Mouse (Mus musculus) limb, embryonic 10.5 days (tissue): Measurements from ENCODE around the gene Uqcr10. TPM values are rescaled to one million over a fixed set of nuclear protein-coding genes. Genes with fewer than 3 reads are reported as not detected.

ENCODE experiments used
- DNase-seq: peaks from one replicate; pipeline ENCODE4 v3.0.0-alpha.2; 2017; ENCODE audit warnings: low spot score
- H3K27ac ChIP-seq: fragments of 300-500 bp; sonication (generic); 2 replicates; pipeline ENCODE4 v1.5.1; 2016; ENCODE audit warnings: mild to moderate bottlenecking
- H3K27me3 ChIP-seq: fragments of 300-500 bp; sonication (generic); 2 replicates; pipeline ENCODE4 v1.6.1; 2016; ENCODE audit warnings: low read depth, mild to moderate bottlenecking; ENCODE audit not compliant: poor library complexity, severe bottlenecking
- H3K36me3 ChIP-seq: fragments of 300-500 bp; sonication (generic); 2 replicates; pipeline ENCODE4 v1.6.1; 2016; ENCODE audit warnings: mild to moderate bottlenecking, moderate library complexity
- H3K4me1 ChIP-seq: fragments of 300-500 bp; sonication (generic); 2 replicates; pipeline ENCODE4 v1.6.1; 2016
- H3K4me3 ChIP-seq: fragments of 300-500 bp; sonication (generic); 2 replicates; pipeline ENCODE4 v1.5.1; 2016; ENCODE audit warnings: mild to moderate bottlenecking, moderate library complexity
- H3K9me3 ChIP-seq: fragments of 300-500 bp; sonication (generic); replicated peaks from 2 replicates; pipeline ENCODE4 v1.6.1; 2016; ENCODE audit warnings: mild to moderate bottlenecking
- WGBS: fragments of 180-500 bp; shearing (Covaris S2); methylation state at CpG from one replicate; pipeline ENCODE4 v1.1.7; 2016; 5-methylcytosine and 5-hydroxymethylcytosine counted together
- polyA plus RNA-seq: library from polyadenylated mRNA; unstranded; fragments of >200 nt; fragmentation: Nextera tagmentation; extraction: Ambion mirVana; gene quantifications from 2 replicates; pipeline ENCODE4 v1.2.1, GENCODE M21; 2016

Gene Uqcr10
- polyA plus RNA-seq, 1 experiment from 2014 or later, result 672 TPM

DNA sequence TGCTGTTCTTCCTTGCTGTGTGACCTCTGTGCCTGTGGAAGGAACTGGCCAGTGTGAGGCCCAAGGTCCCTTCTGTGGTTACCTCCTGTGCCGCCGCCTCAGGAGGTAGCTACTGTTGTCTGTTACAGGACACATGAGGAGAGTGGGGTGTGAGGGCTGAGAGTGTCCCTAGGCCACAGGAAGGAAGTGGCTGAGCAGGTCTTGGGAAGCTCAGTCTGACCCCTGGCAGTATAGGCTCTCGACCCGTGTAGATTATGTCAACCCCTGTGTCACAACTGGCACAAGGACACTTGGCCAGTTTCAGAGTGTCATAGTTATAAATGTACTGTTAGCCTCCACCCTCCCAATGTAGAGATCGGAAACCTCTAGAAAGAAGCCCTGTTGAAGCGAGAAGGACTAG is 20.6 kb downstream of the Uqcr10 start:
- Histone ChIP-seq H3K4me1 (peaks cover 16% of the 10 kb centered on the region), H3K36me3 (peaks cover 60% of the 10 kb centered on the region), H3K9me3 (no peaks in the 10 kb centered on the region), H3K4me3 (no peak overlapping the region), H3K27me3 (no peaks in the 10 kb centered on the region), H3K27ac (no peak overlapping the region)
- 77% methylated on average over 6 of the region's 6 CpGs for WGBS
- DNase-seq, result no peak

DNA sequence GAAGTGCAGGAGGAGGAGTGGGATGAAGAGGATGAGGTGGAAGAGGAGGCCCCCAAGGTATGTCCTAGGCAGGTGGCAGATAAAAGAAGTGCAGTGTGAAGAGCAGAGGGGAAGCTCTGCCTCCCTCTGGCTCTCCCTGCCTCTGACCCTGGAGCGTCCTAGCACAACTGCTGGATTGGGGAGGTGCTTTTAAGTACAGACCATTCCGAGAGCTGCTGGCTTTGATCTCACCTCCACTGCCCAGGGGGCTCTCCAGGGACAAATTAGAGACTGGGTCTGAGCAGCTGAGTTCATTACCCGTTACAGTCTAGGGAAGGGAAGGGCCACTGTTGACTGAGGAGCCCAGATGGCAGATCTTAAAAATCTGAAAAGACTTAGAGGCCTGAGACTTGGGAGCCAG is 24.0 kb downstream of the Uqcr10 start:
- DNase-seq, result no peak
- 12% methylated on average over 3 of the region's 3 CpGs for WGBS
- Histone ChIP-seq H3K27me3 (no peaks in the 10 kb centered on the region), H3K4me3 (no peak overlapping the region), H3K9me3 (no peaks in the 10 kb centered on the region), H3K4me1 (peaks cover 19% of the 10 kb centered on the region), H3K36me3 (peaks cover 86% of the 10 kb centered on the region), H3K27ac (no peak overlapping the region)

GRCm38 (mm10) chr11:4679441-4679832 is 24.7 kb downstream of the Uqcr10 start:
- H3K27me3 ChIP-seq, result no peaks in the 10 kb centered on the region
- peaks cover 88% of the 10 kb centered on the region for H3K36me3 ChIP-seq
- H3K4me1 ChIP-seq, result peaks cover 19% of the 10 kb centered on the region
- H3K4me3 ChIP-seq, result no peak overlapping the region
- 87% methylated on average over 12 of the region's 12 CpGs for WGBS
- no peaks in the 10 kb centered on the region for H3K9me3 ChIP-seq
- DNase-seq, result no peak
- H3K27ac ChIP-seq, result peak overlapping the region; percentile 51; the same call in 1 of the 2 replicates

DNA sequence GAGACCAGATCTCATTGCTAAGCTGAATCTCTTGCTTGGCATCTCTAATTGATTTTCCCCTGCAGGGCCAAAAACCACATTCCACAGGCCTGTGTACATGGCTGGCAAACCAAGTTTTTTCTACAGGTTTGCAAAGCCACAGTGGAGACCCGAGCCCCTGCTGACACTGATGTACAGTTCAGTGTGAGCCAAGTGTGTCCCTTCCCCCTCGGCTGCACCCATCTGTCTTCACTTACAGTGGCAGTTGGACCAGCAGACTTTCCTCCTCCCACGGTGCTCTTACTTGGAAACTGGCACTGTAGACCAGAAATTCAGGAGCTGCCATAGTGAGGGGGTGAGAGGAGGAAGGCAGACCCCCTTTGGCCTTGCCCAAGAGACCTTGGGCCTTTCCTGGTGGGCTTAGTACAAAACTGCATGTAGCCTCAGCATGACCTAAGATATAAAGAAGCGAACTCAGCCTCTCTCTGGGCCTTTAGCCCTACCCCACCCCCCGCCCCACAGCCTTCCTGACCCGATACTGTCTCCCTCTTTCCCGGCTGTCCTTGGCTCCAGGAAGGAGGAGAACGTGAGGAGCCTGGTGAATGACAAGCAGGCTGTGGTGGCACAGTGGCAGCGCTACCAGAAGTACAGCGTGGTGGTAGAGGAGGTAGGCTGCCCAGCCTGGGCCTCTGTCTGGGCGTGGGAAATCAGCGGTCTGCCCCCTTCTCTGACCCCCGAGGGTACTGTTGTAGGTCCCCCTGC is 25.3 kb downstream of the Uqcr10 start:
- Histone ChIP-seq H3K36me3 (peaks cover 85% of the 10 kb centered on the region), H3K4me3 (no peak overlapping the region), H3K27ac (peak overlapping the region; percentile 51; the same call in 1 of the 2 replicates), H3K27me3 (no peaks in the 10 kb centered on the region), H3K4me1 (peaks cover 19% of the 10 kb centered on the region), H3K9me3 (no peaks in the 10 kb centered on the region)
- DNase-seq, result peak; percentile 38
- 60% methylated on average over 13 of the region's 13 CpGs for WGBS

DNA sequence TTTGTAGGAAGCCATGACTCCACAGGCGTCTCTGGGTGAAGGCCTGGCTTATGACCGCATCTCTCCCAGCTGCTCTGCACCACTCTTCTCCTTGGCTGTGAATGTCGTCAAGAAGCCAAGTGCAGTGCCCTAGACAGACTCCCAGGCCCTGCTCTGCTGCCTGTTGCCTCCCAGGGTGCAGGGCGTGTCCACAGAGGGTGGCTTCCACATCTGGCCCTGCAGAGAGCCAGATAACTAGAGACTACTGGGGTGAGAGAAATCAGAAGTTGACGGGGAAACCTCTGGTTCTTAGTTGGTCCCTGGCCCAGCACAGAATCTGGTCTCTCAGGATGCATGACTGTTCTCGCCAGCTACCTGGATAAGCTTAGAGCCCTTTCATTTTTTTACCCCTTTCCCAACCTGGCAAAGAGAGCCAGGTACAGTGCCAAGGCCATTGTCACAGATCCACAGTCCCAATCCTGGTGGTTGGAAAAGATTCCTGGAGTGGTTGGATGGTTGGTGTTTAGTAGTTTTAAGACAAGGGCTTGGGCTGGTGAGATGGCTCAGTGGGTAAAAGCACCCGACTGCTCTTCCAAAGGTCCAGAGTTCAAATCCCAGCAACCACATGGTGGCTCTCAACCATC is 26.8 kb downstream of the Uqcr10 start:
- Histone ChIP-seq H3K36me3 (peaks cover 83% of the 10 kb centered on the region), H3K27ac (no peak overlapping the region), H3K4me1 (peaks cover 19% of the 10 kb centered on the region), H3K27me3 (no peaks in the 10 kb centered on the region), H3K4me3 (no peak overlapping the region), H3K9me3 (no peaks in the 10 kb centered on the region)
- DNase-seq, result no peak
- 83% methylated on average over 7 of the region's 7 CpGs for WGBS

GRCm38 (mm10) chr11:4675693-4676092 is 28.4 kb downstream of the Uqcr10 start:
- Histone ChIP-seq H3K27me3 (no peaks in the 10 kb centered on the region), H3K36me3 (peaks cover 76% of the 10 kb centered on the region), H3K9me3 (no peaks in the 10 kb centered on the region), H3K27ac (no peak overlapping the region), H3K4me1 (peaks cover 19% of the 10 kb centered on the region), H3K4me3 (no peak overlapping the region)
- 96% methylated on average over 6 of the region's 6 CpGs for WGBS
- no peak for DNase-seq

DNA sequence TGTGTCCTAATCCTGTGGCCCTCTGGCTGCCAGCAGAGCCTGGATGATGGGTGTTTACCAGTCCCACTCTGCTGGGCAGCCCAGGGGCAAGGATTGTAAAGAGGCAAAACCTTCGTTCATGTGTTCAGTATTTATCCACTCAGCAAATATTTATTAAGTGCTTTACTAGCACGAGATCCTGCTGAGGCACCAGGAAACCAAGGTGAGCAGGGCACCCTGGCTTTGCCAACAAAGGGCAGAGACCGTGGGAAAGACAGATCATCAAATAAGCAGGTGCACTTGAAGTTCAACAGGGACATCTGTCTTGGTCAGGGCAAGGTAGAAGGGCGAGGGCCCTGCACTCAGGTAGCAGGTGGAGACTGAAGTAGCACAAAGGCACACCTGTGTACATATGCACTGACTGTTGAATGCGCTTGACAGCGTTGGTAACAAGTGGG is 29.0 kb downstream of the Uqcr10 start:
- Histone ChIP-seq H3K9me3 (no peaks in the 10 kb centered on the region), H3K4me3 (no peak overlapping the region), H3K27ac (no peak overlapping the region), H3K36me3 (peaks cover 72% of the 10 kb centered on the region), H3K4me1 (peaks cover 18% of the 10 kb centered on the region), H3K27me3 (no peaks in the 10 kb centered on the region)
- 90% methylated on average over 6 of the region's 6 CpGs for WGBS
- DNase-seq, result no peak

GRCm38 (mm10) chr11:4674593-4674992 is 29.5 kb downstream of the Uqcr10 start:
- DNase-seq, result no peak
- Histone ChIP-seq H3K4me3 (no peak overlapping the region), H3K36me3 (peaks cover 70% of the 10 kb centered on the region), H3K27ac (no peak overlapping the region), H3K4me1 (peaks cover 13% of the 10 kb centered on the region), H3K27me3 (no peaks in the 10 kb centered on the region), H3K9me3 (no peaks in the 10 kb centered on the region)
- WGBS, result 90% methylated on average over 1 of the region's 1 CpGs

DNA sequence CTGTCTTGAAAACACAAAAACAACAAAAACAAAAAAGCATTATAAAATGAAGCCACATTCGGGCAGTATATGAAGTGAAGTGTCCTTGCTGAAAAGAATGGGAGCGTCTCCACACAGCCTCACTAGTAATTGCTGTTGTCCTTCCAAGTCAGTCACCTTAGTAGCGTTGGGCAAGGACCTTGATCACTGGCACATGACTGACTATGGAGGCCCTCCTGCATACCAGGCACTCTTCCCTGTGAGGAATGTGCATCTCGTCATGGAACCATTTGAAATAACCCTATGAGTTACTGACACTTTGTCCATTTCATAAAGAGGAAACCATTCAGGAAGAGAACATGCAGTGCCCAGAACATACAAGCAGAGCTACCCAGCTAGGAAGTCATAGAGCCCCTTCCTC is 32.4 kb downstream of the Uqcr10 start:
- Histone ChIP-seq H3K36me3 (peaks cover 73% of the 10 kb centered on the region), H3K4me3 (no peak overlapping the region), H3K4me1 (no peaks in the 10 kb centered on the region), H3K9me3 (no peaks in the 10 kb centered on the region), H3K27me3 (no peaks in the 10 kb centered on the region), H3K27ac (no peak overlapping the region)
- no peak for DNase-seq
- 92% methylated on average over 4 of the region's 4 CpGs for whole genome bisulfite sequencing

DNA sequence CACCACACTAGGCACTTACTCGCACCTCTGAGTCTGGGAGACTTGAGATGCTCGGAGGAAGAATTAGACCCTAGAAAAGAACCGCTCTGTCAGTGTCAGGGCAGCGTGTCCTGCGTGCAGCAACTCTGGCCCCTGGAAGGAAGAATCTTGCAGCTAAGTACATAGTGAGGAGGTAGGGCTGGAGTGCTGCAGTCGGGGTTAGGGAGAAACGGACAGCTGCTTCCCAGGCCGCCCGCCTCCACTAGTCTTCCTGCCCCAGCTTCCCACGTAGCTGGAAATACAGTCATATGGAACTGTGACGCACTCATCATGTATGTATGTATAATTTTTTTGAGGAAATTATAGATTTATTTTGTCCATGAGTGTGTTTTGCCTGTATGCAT is 41.7 kb downstream of the Uqcr10 start:
- H3K4me1 ChIP-seq, result no peaks in the 10 kb centered on the region
- no peaks in the 10 kb centered on the region for H3K27me3 ChIP-seq
- no peaks in the 10 kb centered on the region for H3K9me3 ChIP-seq
- 92% methylated on average over 11 of the region's 11 CpGs for WGBS
- DNase-seq, result no peak
- H3K36me3 ChIP-seq, result peaks cover 72% of the 10 kb centered on the region
- no peak overlapping the region for H3K27ac ChIP-seq
- H3K4me3 ChIP-seq, result no peak overlapping the region

GRCm38 (mm10) chr11:4661871-4662495 is 42.2 kb downstream of the Uqcr10 start:
- 87% methylated on average over 10 of the region's 10 CpGs for WGBS
- Histone ChIP-seq H3K27ac (no peak overlapping the region), H3K9me3 (no peaks in the 10 kb centered on the region), H3K4me1 (no peaks in the 10 kb centered on the region), H3K4me3 (no peak overlapping the region), H3K27me3 (no peaks in the 10 kb centered on the region), H3K36me3 (peaks cover 69% of the 10 kb centered on the region)
- DNase-seq, result no peak

DNA sequence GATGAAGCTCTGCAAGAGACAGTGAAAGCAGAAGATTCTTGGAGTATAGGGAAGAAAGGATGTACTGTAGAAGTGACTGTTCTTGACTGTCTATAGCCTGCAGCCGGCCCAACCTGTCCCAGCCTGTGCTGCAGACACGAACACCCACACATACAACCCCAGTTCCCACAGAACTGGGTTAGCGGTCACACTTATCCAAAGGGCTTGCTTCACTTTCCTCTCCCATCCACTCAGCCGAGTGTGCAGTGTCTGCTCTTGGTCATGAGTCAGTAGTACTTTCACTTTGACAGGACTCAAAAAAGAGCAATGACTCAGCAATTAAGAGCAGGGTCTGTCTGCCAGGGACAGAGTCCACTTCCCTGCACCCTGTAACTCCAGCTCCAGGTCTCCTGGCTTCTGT is 42.8 kb downstream of the Uqcr10 start:
- WGBS, result 86% methylated on average over 4 of the region's 4 CpGs
- peaks cover 70% of the 10 kb centered on the region for H3K36me3 ChIP-seq

GRCm38 (mm10) chr11:4660309-4661025 is 43.7 kb downstream of the Uqcr10 start:
- Histone ChIP-seq H3K27me3 (no peaks in the 10 kb centered on the region), H3K4me3 (no peak overlapping the region), H3K36me3 (peaks cover 76% of the 10 kb centered on the region), H3K4me1 (no peaks in the 10 kb centered on the region), H3K9me3 (no peaks in the 10 kb centered on the region), H3K27ac (no peak overlapping the region)
- 88% methylated on average over 7 of the region's 7 CpGs for WGBS
- DNase-seq, result no peak

More for the DNA sequence above, 42.8 kb downstream of the Uqcr10 start:
- no peak for DNase-seq
- Histone ChIP-seq H3K27me3 (no peaks in the 10 kb centered on the region), H3K4me3 (no peak overlapping the region), H3K9me3 (no peaks in the 10 kb centered on the region), H3K4me1 (no peaks in the 10 kb centered on the region), H3K27ac (no peak overlapping the region)
